Mouse (Mus musculus): ENCODE results near the gene Surf1.

GRCm38 (mm10) chr2:26915927-26916728 lies at the start of gene Surf1, which contains the start of gene Surf2:
- TF ChIP-seq CTCF (IDR thresholded peaks at IDR 0.05; ENCODE audit: low read depth, low read length), result no peak
- TF ChIP-seq POLR2A (IDR thresholded peaks at IDR 0.05; ENCODE audit: borderline replicate concordance, low read depth, low read length), result no peak
